Mouse (Mus musculus) embryonic facial prominence, embryonic 10.5 days (tissue): ENCODE data around the gene Rpp25l. TPM values are rescaled to one million over a fixed set of nuclear protein-coding genes. Genes with fewer than 3 reads are reported as not detected.
"Not testable (repeated sequence)": the region's sequence is repeated elsewhere in the genome, so short reads cannot be mapped to it uniquely, and the experiment has no call there.

Experiments used
- DNase-seq: peaks from one replicate; pipeline ENCODE4 v3.0.0-alpha.2; 2017; ENCODE audit warnings: low spot score
- H3K27ac ChIP-seq: fragments of 300-500 bp; sonication (generic); replicated peaks from 2 replicates; pipeline ENCODE4 v1.5.1; 2016; ENCODE audit warnings: mild to moderate bottlenecking
- H3K27me3 ChIP-seq: fragments of 300-500 bp; sonication (generic); replicated peaks from 2 replicates; pipeline ENCODE4 v1.6.1; 2016; ENCODE audit warnings: low read depth, mild to moderate bottlenecking; ENCODE audit not compliant: poor library complexity, severe bottlenecking
- H3K36me3 ChIP-seq: fragments of 300-500 bp; sonication (generic); replicated peaks from 2 replicates; pipeline ENCODE4 v1.6.1; 2016; ENCODE audit warnings: mild to moderate bottlenecking, moderate library complexity
- H3K4me1 ChIP-seq: fragments of 300-500 bp; sonication (generic); 2 replicates; pipeline ENCODE4 v1.6.1; 2016
- H3K4me3 ChIP-seq: fragments of 300-500 bp; sonication (generic); 2 replicates; pipeline ENCODE4 v1.5.1; 2016; ENCODE audit warnings: mild to moderate bottlenecking, moderate library complexity
- H3K9me3 ChIP-seq: fragments of 300-500 bp; sonication (generic); 2 replicates; pipeline ENCODE4 v1.6.1; 2016; ENCODE audit warnings: mild to moderate bottlenecking
- WGBS: fragments of 180-500 bp; shearing (Covaris S2); methylation state at CpG from one replicate; pipeline ENCODE4 v1.1.7; 2016; 5-methylcytosine and 5-hydroxymethylcytosine counted together
- polyA plus RNA-seq: library from polyadenylated mRNA; unstranded; fragments of >200 nt; fragmentation: Nextera tagmentation; extraction: Ambion mirVana; gene quantifications from 2 replicates; pipeline ENCODE4 v1.2.1, GENCODE M21; 2016

The Rpp25l gene
- polyA plus RNA-seq: 91.2 and 91.9 TPM in 2 replicates

- H3K27me3 ChIP-seq: no peaks in the 10 kb centered on the region
- peaks cover 50% of the 10 kb centered on the region for H3K36me3 ChIP-seq
- H3K27ac ChIP-seq: peak within 1 kb of the TSS; percentile 96
- peak; percentile 93 for DNase-seq
- H3K4me1 ChIP-seq: peaks cover 56% of the 10 kb centered on the region
- under 1% methylated on average over 61 of the region's 61 CpGs for WGBS
- peak within 1 kb of the TSS; percentile 89 for H3K4me3 ChIP-seq
- no peaks in the 10 kb centered on the region for H3K9me3 ChIP-seq
These were observed at the start of gene Rpp25l for GRCm38 (mm10) chr4:41713197-41714067. Gene Rpp25l (minus strand): TSS chr4:41713534.

GRCm38 (mm10) chr4:41762688-41763114, 49.4 kb upstream of the Rpp25l start:
- Histone ChIP-seq H3K36me3 (peaks cover 32% of the 10 kb centered on the region), H3K4me3 (peak overlapping the region; percentile 65), H3K27ac (peak overlapping the region; percentile 89), H3K4me1 (peaks cover 44% of the 10 kb centered on the region)
- 25% methylated on average over 8 of the region's 8 CpGs for WGBS
- not testable (repeated sequence) for H3K9me3 ChIP-seq, H3K27me3 ChIP-seq
- DNase-seq: peak; percentile 80

- H3K9me3 ChIP-seq: no peaks in the 10 kb centered on the region
- H3K4me3 ChIP-seq: peak overlapping the region; percentile 65
- WGBS: 30% methylated on average over 8 of the region's 8 CpGs
- H3K4me1 ChIP-seq: peaks cover 44% of the 10 kb centered on the region
- peak; percentile 85 for DNase-seq
- no peaks in the 10 kb centered on the region for H3K27me3 ChIP-seq
- peak overlapping the region; percentile 89 for H3K27ac ChIP-seq
- peaks cover 32% of the 10 kb centered on the region for H3K36me3 ChIP-seq
These were observed 48.9 kb upstream of the Rpp25l start for GRCm38 (mm10) chr4:41762099-41762687.

DNA sequence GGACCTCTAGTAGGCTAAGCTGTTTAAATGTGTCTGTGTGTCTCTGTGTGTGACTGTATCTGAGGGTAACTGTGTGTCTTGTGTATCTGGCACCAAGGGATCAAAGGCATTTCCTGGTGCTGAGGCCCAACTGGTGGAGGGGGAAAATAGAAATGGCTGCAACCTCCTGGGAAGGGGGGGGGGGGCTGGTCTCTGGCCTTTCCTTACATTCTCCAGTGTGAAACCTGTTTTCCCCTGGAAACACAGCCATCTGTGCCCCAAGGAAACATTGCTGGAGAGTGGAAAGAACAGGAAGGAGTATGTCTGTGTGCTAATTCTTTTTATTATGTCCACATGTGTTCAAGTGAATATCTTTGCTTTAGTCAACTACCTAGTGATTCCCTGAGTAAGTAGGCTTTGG, 48.3 kb upstream of the Rpp25l start:
- no peaks in the 10 kb centered on the region for H3K27me3 ChIP-seq
- peak; percentile 56 for DNase-seq
- H3K4me1 ChIP-seq: peaks cover 47% of the 10 kb centered on the region

GRCm38 (mm10) chr4:41760911-41761310, 47.6 kb upstream of the Rpp25l start:
- H3K4me1 ChIP-seq: peaks cover 55% of the 10 kb centered on the region
- peak overlapping the region; percentile 89 for H3K27ac ChIP-seq
- H3K9me3 ChIP-seq: no peaks in the 10 kb centered on the region
- 72% methylated on average over 4 of the region's 4 CpGs for WGBS
- H3K36me3 ChIP-seq: peaks cover 24% of the 10 kb centered on the region
- no peak for DNase-seq
- H3K4me3 ChIP-seq: peak overlapping the region; percentile 65
- no peaks in the 10 kb centered on the region for H3K27me3 ChIP-seq

More for the DNA sequence above, 48.3 kb upstream of the Rpp25l start:
- peak overlapping the region; percentile 65 for H3K4me3 ChIP-seq
- peaks cover 29% of the 10 kb centered on the region for H3K36me3 ChIP-seq
- H3K9me3 ChIP-seq: no peaks in the 10 kb centered on the region
- H3K27ac ChIP-seq: peak overlapping the region; percentile 89

- Histone ChIP-seq H3K27ac (peak overlapping the region; percentile 89), H3K4me1 (peaks cover 58% of the 10 kb centered on the region), H3K4me3 (peak overlapping the region; percentile 65), H3K9me3 (no peaks in the 10 kb centered on the region), H3K27me3 (no peaks in the 10 kb centered on the region), H3K36me3 (peaks cover 19% of the 10 kb centered on the region)
- WGBS: under 1% methylated on average over 15 of the region's 15 CpGs
- DNase-seq: peak; percentile 93
These were observed 47.0 kb upstream of the Rpp25l start for GRCm38 (mm10) chr4:41760288-41760721.

DNA sequence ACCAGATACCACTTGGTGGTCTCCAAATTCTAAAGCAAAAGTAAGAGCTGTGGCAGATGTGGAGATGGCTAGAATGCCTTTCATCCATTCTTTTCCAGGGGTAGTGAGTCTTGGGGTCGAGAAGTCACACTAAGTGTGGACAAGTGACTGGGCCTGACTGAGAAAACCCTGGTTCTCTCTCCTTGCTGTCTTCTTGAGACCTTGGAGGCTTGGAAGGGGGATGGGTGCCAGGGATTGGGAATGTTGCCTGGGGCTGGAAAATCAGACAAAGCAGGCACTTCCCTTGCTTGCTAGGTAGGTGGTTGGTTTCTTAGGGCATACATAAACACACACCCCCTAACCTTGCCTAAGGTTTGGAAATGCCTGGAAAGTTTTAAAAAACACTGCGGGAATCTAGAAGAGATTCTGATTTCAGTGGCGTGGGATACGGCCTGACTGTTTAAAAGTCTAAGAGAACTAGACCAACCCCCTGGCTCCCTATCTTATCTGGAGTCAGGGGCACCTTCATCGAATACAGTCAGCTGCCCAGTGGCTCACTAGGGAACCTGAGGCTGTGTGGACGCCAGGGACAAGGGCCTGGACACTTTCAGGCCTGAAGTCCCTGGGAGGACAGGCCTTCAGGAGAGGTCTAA, 46.4 kb upstream of the Rpp25l start:
- H3K4me3 ChIP-seq: peak overlapping the region; percentile 65
- H3K27me3 ChIP-seq: no peaks in the 10 kb centered on the region
- H3K27ac ChIP-seq: peak overlapping the region; percentile 89
- peaks cover 19% of the 10 kb centered on the region for H3K36me3 ChIP-seq
- H3K9me3 ChIP-seq: no peaks in the 10 kb centered on the region
- no peak for DNase-seq
- 34% methylated on average over 6 of the region's 6 CpGs for WGBS
- H3K4me1 ChIP-seq: peaks cover 62% of the 10 kb centered on the region

DNA sequence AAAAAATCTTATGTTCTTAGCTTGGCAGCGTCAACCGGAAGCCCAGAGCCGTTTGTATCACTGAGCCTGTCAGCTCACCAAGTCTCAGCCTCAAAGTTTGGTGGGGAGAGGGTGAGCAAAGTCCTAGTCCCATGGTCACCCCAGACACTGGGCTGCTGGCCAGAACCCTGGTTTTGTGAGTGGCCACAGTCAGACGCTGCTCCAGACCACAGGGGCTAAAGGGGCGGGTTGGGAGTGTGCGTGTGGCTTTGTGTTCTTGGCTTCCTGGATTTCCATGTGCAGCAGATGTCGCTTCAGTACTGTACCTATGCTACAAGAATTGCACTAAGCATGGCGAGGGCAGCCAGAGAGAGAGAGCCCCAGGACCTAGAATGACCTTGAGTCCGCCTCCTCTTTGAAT, 45.9 kb upstream of the Rpp25l start:
- H3K27ac ChIP-seq: peak overlapping the region; percentile 89

GRCm38 (mm10) chr4:41758701-41759100, 45.4 kb upstream of the Rpp25l start:
- 93% methylated on average over 4 of the region's 4 CpGs for WGBS
- Histone ChIP-seq H3K4me3 (no peak overlapping the region), H3K27ac (no peak overlapping the region), H3K9me3 (no peaks in the 10 kb centered on the region), H3K4me1 (peaks cover 65% of the 10 kb centered on the region), H3K27me3 (no peaks in the 10 kb centered on the region), H3K36me3 (peaks cover 19% of the 10 kb centered on the region)
- no peak for DNase-seq

More for the DNA sequence above, 45.9 kb upstream of the Rpp25l start:
- H3K27me3 ChIP-seq: no peaks in the 10 kb centered on the region
- peaks cover 19% of the 10 kb centered on the region for H3K36me3 ChIP-seq
- H3K4me3 ChIP-seq: 0 out of 2 replicates have a peak overlapping the region, but pooled peaks have one; percentile 65
- no peak for DNase-seq
- WGBS: 89% methylated on average over 9 of the region's 9 CpGs
- H3K9me3 ChIP-seq: no peaks in the 10 kb centered on the region
- H3K4me1 ChIP-seq: peaks cover 65% of the 10 kb centered on the region

DNA sequence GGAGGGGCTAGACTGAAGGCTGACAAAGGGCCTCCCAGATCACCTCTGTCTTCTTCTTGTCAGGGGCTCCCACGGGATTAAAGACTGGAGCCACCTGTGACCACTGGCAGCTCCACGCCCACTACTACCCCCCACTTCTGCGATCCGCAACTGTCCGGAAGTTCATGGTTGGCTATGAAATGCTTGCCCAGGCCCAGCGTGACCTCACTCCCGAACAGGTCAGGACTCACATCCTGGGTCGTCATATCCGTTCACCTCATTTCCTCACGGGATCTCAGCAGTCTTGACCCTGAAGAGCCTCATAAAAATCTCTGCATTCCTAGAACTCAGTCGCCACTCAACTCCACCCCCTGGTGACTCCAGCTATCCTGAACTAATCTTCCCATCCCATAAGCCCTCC, 44.7 kb upstream of the Rpp25l start:
- 84% methylated on average over 11 of the region's 11 CpGs for WGBS
- Histone ChIP-seq H3K27ac (no peak overlapping the region), H3K27me3 (no peaks in the 10 kb centered on the region), H3K36me3 (peaks cover 19% of the 10 kb centered on the region), H3K4me3 (no peak overlapping the region), H3K4me1 (peaks cover 60% of the 10 kb centered on the region), H3K9me3 (no peaks in the 10 kb centered on the region)
- DNase-seq: no peak

- H3K36me3 ChIP-seq: peaks cover 19% of the 10 kb centered on the region
- peaks cover 53% of the 10 kb centered on the region for H3K4me1 ChIP-seq
- H3K4me3 ChIP-seq: no peak overlapping the region
- WGBS: 89% methylated on average over 13 of the region's 13 CpGs
- no peaks in the 10 kb centered on the region for H3K27me3 ChIP-seq
- H3K27ac ChIP-seq: no peak overlapping the region
- no peak for DNase-seq
- no peaks in the 10 kb centered on the region for H3K9me3 ChIP-seq
These were observed 44.0 kb upstream of the Rpp25l start for GRCm38 (mm10) chr4:41757321-41757720.

DNA sequence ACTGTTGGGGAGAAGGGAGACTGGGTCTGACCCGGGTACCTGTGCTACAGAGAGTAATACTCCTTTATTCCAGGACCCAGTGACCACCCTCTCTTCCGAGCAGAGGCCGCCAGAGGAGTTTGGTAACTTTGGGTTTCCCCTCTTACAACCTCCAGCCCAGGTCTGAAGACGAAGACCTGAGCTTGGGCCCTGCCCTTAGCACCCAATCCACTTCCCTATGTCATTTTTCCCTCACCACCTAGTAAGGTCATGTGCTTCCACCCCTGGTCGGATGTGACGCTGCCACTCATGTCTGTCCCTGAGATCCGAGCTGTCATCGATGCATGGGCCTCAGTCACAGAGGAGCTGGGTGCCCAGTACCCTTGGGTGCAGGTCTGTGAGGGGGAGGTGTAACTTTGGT, 43.1 kb upstream of the Rpp25l start:
- Histone ChIP-seq H3K4me1 (peaks cover 44% of the 10 kb centered on the region), H3K4me3 (peak overlapping the region; percentile 76), H3K36me3 (peaks cover 19% of the 10 kb centered on the region), H3K9me3 (no peaks in the 10 kb centered on the region), H3K27ac (peak overlapping the region; percentile 88), H3K27me3 (no peaks in the 10 kb centered on the region)
- WGBS: 81% methylated on average over 8 of the region's 8 CpGs
- DNase-seq: no peak
